Mouse (Mus musculus): ENCODE data around the gene Ostn.

DNA sequence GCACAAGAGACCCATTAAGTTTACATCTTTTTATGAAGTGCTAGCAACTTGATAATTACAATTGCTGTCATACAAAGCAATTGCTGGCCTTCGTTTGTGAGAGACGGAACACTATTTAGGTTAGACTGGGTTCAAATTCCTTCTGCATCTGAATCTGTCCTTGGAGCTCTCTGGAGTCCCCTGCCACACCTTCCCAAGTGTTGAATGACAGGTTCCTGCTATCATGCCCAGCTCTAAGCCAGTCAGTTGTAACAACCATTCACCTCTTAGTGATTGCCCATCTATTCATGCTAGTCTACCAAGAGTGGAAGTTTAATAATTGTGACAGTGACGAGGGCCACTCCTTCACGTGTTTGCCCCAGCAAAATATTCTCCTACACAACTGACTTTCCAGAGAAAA, 74.9 kb downstream of the Ostn start:
- TF ChIP-seq CTCF (IDR thresholded peaks at IDR 0.05; ENCODE audit: borderline replicate concordance, extremely low read depth, insufficient read depth, insufficient read length) (no peak), POLR2A (IDR thresholded peaks at IDR 0.05; ENCODE audit: borderline replicate concordance, extremely low read depth, insufficient read depth, insufficient read length, poor library complexity, severe bottlenecking) (no peak)

All from brain, embryonic 14.5 days (tissue).